Mouse (Mus musculus) adrenal gland, postnatal 4 days (tissue): ENCODE measurements around the gene 1700010I14Rik. TPM values are rescaled to one million over a fixed set of nuclear protein-coding genes. Genes with fewer than 3 reads are reported as not detected.

Source experiments
- DNase-seq, 2 experiments: peaks; one replicate each; pipeline ENCODE4 v3.0.0; 2021 to 2022; ENCODE audit warnings: low spot score in 2 of 2, mixed read lengths in 2 of 2
- long read RNA-seq, 2 experiments: library from polyadenylated mRNA; stranded (forward); transcript quantifications; one replicate each; pipeline ENCODE4 v2.0.0; 2021
- total RNA-seq, 2 experiments: library from RNA; stranded (reverse); gene quantifications; 2 replicates each; pipeline ENCODE4 v1.2.3; 2021

Gene 1700010I14Rik
- 1 to 10 TPM; 3.6 to 4.9 TPM for total RNA-seq
- long read RNA-seq, experiment 1, partial matches to known transcripts, result 0 of 3 reads
- long read RNA-seq, experiment 1, other reads (novel, unspliced or antisense), result 2 of 3 reads
- long read RNA-seq, experiment 2, transcript 1700010I14Rik-203 (10 exons, 1,853 nt), result major isoform, 6 of 15 reads
- long read RNA-seq, experiment 2, partial matches to known transcripts, result 0 of 15 reads
- long read RNA-seq, experiment 2, other reads (novel, unspliced or antisense), result 8 of 15 reads

DNA sequence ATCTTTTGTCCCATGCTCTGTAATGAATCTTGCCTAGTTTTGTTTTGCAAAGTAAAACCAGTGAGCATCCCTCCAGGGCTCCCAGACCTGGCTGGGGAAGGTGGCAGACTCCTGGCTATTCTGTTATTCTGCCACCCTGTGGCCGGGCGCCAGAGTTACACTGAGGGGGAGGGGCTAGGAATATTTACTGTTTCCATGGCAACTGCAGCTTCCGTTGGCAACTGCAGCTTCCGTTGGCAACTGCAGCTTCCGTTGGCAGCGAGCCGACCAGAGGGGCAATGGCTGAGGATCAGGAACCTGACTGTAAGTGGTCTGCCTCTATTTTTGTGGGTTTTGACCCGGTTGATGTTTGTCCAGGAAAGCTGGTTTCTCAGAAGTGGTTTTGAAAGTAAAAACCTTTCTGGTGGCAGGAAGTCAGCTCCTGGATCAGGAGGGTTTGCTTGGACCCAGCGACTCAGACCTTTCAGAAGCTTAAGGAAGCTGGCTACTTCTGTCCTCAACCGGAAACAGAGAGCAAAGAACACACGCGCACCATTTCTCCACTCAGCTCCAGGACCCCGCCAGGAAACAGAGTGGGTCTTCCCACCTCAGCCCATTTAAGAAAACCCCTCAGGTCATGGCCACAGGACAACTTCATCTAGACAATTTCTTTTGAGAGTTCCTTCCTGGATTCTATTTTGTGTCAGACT, at the start of gene 1700010I14Rik:
Gene 1700010I14Rik (plus strand): TSS at position 215 of the 689 bp plus-strand sequence.
- DNase-seq, result peak; percentile 70 to 83

DNA sequence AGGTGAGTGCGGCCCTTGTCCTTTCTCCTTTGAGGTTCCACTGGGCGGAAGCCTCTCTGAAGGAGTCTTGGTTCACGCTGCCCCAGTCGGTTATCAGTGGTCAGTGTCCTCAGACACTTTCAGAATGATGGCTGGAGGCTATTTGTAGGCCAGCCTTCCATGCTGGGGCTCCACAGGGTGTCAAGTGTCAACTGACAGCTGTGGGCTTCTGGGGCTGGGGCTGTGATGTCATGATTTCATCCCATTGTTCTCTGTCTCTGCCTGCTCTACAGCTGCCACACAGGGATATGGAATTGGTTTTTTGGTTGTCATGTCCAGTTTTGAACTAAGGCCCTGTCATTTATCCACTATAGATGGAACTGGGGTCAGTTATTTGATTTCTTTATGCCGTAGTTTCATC, 36.5 kb upstream of the 1700010I14Rik start:
- DNase-seq, result no peak

DNA sequence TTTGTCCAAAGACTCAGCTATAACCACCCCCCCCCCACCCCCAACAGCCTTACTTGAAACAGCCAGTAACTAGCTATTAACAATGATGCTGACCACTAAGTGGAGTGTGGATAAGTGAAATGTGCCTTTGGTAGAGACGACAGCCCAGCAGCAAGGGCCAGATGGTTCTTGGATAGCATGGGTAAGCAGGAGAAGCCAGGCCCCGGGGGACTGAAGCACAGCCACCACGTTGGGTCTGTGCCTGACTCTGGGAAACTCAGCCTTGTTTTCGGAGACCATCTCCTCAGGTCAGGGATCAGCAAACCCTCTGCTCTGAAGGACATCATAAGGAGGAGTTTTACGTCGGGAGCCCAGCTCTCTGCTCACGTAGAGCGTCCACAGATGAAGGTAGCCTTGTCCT, 35.2 kb upstream of the 1700010I14Rik start:
- DNase-seq, result no peak

DNA sequence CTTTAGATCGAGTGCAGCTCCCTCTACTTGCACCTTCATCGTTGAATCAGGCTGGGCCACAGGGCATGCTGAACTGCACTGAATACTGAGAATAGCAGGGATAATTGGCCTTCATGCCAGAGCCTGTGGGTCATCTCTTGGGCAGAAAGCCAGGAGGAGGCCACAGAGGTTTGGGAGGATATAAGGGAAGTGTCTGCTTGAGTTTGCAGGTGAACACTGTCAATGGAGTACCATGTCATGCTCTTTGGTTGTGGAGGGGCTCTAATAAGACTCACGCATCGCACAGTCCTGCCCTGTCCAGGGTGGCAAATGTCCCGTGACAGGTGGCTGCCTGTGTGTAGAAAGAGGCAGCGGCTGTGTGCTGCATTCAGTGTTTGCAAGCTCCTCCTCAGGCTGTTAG, 30.0 kb upstream of the 1700010I14Rik start:
- no peak for DNase-seq

DNA sequence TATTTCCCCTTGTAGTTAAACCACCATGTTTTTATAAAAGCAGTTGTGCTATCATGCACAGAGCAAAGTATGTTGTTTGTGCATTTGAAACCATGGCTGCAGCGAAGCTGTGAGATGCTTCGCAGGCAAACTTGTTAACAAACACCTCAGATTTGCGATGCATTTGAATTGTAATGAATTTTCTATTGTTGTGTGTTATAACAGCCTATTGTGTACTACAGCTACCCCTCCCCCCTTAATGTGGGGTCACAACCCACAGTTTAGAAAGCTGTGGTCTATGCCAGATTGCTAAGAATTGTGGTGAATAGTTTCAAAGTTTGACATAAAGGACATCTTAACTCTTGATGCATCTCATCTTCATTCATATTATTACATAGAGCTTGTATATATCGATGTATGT, 27.7 kb upstream of the 1700010I14Rik start:
- DNase-seq, result no peak

DNA sequence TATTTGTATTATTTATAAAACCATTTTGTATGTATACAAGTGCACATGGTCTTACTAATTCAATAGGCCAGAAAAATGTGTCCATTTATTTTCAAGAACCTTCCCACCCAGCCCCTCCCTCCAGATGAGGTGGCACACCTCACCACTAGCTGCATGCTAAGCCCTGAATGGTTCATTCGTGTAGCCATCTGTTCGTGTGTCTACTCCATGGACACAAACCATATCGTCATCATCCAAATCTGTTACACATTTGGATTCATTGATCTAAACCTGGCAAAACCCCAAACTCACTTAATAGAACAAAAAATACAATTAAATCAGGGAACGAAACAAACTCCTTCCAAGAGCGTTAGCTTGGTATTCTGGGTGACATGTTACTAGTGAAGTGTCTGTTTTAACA, 27.0 kb upstream of the 1700010I14Rik start:
- DNase-seq, result no peak

DNA sequence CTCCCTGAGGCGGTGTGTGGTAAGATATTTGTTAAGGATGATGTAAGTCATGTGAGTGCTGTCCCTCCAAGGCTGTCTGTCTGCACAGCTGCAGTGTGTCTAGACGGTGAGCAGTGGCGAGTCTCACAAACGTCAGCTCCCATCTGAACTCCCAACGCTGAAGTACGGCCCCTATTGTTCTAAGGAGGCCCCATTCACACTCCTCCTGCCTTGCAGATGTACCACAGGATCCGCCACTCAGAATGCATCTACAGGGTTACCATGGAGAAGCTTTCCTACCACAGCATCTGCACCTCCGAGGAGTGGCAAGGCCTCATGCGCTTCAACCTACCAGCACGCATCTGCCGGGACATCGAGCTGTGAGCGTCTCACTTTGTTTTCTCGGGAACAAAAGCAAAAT, 26.5 kb upstream of the 1700010I14Rik start:
- no peak for DNase-seq

DNA sequence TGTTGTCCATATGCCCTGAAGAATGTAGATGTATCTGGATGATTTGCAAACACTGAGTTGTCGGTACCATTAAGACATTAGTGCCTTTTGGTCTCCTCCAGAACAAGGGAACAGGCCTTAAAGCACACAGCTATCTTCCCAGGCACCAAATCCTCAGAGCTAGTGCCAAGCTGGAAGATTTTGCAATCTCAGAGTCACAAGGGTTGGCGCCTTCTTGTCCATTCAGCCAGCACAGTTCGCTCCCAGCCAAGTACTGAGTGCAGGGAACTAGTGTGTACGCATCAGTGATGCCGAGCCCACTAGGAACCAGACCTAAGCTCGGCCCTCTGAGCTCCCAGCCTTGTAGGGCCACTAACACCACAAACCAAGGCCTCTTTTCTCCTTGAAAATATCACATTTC, 23.0 kb upstream of the 1700010I14Rik start:
- no peak for DNase-seq

DNA sequence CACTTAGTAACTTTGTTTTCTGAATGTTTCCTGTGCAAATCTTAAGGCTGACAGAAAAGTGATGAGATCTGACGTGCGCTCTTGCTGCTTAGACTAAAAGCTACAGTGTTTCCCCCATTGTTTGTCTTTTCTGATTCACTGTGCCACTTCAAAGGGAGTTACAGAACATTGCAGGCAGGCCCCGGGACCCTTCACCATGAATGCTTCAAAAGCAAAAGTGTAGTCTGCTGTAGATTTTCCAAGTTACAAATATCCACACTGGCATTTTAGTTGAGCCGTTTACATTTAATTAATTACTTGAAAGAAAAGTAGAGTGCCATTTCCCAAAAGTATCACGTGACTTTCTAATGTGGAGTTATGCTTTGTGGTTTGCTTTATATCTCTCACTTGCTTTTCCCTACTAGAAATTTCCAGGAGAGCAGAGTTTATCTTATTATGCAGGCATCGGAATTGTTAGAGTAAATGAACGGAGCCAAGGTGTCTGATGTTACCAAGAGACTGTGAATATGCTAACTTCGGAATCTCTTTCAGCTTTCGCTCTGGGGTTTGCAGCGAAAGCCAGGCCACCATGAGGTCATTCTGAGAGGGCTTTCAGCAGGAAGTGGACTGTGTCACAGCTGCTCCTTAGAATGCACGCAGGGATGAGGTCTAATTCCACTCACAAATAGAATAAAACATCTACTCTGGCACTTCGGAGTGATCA, 15.8 kb upstream of the 1700010I14Rik start:
- DNase-seq, result no peak

DNA sequence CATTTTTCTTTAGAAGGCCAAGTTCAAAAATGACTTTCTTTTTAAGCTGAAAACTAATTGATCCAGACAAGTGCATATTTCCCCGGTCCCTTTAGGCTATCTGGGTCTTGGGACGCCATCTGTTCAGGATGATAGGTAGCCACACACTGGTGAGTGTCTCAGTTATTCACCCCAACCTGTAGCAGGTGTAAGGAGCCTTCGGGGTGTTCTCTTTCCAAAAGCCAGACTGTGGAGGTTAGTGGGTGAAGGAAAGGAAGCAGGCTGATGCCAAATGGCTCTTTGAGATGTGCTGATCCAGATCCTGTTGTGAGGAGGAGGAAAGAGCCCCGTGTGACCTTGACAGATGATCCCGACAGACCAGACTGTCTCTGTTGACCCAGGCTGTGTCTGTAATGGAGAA, 14.8 kb upstream of the 1700010I14Rik start:
- no peak for DNase-seq

DNA sequence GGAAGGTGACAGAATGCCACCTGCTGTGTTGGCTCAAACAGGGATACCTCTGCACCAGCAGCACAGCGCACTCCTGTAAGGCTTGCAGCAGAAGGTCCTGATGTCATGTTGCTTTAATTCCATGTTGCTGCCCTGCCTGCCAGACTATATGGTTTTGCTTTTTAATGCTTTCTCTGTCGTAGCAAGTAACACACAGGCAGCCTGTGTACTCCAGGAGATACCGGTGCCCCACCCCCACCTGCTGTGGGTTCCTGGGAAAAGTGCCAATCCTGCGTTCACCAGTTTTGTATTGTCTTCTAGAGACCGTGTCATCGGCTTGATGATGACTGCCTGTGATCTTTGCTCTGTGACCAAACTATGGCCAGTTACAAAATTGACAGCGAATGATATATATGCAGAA, 13.7 kb upstream of the 1700010I14Rik start:
- DNase-seq, result no peak

DNA sequence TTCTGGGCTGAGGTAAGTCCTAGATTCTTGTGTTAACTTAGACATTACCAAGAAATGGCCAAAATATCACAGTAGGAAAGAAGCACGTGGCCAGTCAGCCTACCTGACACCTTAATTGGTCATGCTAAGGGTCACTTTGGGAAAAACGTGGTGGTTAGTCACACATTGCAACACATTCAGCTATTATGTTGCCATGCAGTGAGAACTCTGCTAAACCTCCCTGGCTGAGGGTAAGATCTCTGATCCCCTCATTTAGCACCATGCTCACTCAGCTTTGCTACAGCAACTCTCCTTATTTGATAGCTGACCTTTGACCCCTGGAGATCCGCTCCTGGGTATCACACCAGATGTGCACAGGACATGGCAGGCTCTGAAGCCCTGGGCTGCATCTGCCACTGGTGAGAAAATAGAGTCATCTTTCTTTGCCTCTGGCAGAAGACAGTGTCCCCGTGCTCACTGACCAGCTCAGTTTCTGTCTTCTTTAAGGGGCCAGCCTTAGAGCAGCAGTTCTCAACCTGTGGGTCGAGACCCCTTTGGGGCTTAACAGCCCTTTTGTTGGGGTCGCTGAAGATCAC, 13.2 kb upstream of the 1700010I14Rik start:
- DNase-seq, result no peak

DNA sequence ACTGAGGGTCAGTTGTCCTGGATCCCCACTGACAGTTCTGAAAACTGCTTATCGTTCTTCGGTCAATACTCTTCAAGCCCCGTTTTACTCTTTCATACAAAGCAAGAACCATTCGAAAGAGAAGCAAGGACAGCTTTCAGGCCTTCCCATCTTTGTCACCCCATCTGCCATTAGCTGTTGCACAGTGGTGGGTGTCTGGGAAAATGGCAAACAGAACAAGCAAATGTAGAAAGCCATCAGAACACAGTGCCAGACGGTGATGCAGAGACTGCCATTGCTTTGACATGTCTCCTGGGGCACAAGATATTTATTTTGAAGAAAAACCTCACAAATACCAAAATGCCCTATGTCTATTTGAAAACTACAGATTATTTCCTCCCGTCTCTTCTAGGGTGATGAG, 11.4 kb upstream of the 1700010I14Rik start:
- no peak for DNase-seq

DNA sequence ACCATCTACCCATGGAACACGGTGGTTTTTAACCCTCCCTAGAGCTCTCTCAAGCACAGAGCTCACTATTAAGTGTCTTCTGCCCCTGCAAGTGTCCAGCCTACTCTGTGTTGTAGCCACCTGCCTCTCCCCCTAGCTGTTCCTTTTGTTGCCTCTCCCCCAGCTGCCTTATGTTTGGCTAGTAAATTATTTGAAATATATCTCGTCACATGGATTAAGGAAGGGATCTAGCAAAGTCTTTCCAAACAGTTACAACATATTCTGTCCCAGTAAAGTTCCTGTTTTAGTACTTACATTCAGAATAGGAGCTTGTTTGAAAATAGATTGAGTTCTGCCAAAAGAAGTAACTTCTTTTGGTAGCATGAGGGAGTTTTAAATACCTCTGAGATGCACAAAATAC, 10.9 kb upstream of the 1700010I14Rik start:
- DNase-seq, result no peak

DNA sequence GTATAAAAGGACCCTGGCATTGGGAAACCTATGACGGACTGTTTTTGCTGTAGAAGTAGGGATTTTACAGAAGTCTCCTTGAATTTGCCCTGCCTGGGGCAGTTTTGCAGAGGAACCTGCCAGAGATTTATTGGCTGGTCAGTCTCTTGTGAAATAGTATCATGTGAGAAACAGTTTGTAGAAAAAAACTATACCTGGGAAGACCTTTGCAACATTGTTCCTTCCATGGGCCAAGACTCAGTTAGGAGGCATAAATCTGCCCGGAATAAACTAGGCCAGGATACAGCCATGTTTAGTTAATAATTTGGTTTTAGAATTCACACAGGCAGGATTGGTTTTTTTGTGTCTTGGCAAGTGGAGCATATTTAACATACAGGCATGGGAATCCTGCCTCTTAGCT, 4.6 kb upstream of the 1700010I14Rik start:
- no peak for DNase-seq

DNA sequence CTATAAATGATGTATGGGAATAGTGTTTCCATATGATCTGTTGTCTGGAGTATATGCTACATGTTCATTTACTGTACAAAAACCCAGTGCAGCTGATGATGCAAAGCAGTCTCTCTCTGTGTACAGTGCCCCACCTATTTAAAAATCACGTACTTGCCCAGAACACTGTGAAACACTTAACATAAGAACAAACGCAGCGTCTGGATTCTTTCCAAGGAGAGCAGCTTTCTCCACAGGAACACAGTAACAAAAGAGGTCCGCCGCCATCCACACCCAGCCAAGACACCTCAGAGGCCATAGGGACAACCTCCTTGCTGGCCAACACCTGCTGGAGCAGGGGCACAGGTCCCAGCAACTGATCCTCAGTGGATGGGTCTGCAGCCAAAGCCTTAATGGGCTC, 2.4 kb upstream of the 1700010I14Rik start:
- DNase-seq, result no peak

DNA sequence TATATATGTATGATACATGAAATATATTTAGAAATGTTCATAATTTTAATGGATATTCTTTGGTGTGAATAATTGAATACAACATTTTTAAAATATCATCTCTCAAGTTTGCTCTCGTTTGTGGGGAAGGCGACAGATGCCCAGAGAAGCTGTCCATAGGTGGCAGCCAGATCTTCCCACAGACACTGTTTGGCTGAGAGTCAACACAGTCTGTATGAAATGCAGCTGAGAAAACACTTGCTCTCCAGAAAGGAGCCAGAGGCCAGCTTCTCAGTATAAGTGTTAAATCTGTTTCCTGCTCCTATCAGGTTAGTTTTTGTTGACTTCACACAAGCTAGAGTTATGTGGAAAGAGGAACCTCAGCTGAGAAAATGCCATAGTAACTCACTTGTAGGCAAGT, 1.6 kb upstream of the 1700010I14Rik start:
- no peak for DNase-seq

DNA sequence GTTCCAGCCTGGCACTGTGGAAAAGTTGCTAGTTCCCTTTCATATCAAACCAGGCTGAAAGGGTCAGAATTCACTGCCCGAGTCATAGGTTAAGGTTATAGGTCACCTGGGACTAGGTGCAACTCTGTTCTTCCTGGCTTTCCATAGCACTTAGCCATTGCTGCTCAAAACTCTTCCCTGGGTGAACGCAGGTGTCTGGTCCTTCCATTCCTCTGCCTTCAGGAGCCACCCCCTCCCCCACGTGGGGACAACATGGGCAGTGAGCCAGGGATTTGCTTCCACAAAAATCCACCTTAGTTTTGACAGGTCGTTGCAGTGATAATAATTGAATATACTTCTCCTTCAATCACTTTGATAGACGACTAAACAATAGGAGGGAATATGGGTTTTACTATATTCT, 764 bp upstream of the 1700010I14Rik start:
- DNase-seq, result no peak

DNA sequence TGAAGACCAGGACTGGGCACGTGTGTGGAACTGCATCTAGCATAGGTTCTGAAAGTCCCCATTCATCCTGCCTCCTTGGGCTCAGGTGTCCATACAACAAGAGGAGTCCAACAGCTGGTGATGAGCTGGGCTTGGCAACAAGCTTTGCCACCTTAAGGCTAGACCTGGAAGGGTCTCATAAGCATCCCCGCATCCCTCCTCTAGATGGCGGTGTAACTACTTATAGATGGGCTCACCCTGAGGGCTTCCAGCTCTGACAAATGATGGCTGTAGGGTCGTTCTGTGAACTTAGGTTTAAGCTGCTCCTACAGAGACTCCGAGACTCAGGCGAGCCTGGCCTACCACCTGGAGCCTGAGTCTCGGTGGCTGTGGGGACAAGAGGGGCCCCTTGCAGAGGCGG, 3.0 kb downstream of the 1700010I14Rik start:
- no peak for DNase-seq

DNA sequence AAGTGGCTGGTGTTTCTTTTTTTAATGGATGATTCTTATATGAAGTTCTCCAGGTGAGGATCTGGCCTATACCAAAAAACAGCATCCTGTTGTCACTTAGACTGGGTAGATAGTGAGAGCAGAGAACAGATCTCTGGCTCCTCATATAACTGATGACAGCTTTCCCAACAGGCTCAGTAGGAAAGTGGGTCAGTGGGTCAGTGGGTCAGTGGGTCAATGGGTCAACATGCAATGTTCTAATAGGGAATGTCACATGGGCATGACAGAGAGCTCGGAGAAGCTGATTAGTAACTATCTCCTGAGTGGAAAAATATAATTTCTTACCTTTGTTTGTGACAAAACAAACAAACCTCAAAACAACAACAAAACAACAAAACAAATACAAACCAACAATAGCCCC, 7.2 kb downstream of the 1700010I14Rik start:
- no peak for DNase-seq

DNA sequence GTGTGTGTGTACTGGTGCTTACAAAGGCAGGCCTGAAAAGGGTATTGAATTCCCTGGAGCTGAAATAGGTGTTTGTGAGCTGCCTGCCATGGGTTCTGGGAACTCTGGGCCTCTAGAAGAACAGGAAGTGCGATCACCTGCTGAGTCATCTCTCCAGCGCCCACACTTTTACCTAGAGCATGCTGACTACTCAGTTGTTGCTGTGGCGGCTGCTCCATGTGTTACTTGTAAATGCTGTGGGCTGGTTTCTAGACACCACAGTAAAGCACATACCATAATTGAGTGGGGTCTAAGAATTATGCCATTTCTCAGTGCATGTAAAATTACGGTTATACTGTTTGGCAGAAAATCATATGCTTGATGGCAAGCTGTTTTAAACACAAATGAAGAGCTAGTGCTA, 14.3 kb downstream of the 1700010I14Rik start:
- DNase-seq, result no peak

DNA sequence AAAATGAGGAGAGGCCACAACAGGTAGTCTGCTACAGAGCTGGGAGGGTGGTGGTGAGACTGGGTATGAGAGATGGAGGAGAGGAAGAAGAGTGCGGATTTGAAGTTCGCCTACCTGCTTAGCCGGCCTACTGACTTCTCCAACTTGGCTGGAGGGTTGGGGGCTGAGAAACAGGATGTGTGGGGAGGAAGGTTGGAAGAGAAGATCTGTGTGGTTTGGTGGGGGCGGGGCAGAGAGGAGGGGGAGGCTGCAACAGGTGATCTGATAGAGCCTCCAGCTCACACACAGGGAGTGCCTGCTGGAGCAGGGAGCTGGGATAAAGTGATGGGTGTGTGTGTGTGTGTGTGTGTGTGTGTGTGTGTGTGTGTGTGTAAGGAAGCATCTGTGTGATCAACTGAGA, 16.4 kb downstream of the 1700010I14Rik start:
- DNase-seq, result no peak
